Mouse (Mus musculus) left cerebral cortex, postnatal 10 days (tissue): ENCODE data around the gene Rasa1. TPM values are rescaled to one million over a fixed set of nuclear protein-coding genes. Genes with fewer than 3 reads are reported as not detected.

Experiments
- DNase-seq, 2 experiments: peaks; one replicate each; pipeline ENCODE4 v3.0.0; 2021 to 2022; ENCODE audit warnings: low spot score in 2 of 2, mixed read lengths in 1 of 2; ENCODE audit errors: extremely low spot score in 1 of 2
- intact Hi-C: fragments of 180-260 bp; cut with DNase I; formaldehyde crosslinking; loops from one replicate; pipeline ENCODE4 v1.15.1; 2025
- total RNA-seq, 2 experiments: library from RNA; stranded (reverse); gene quantifications; 2 replicates each; pipeline ENCODE4 v1.2.3; 2021

Rasa1 gene
- total RNA-seq, 2 experiments from 2014 or later, result 56.1 to 59.8 TPM

GRCm38 (mm10) chr13:85188903-85189643, 99.9 kb downstream of the Rasa1 start, which contains the start of gene Ccnh:
Gene Ccnh (plus strand): TSS chr13:85189408.
- intact Hi-C loops, result no loop called here

More at GRCm38 (mm10) chr13:85188903-85189643, 99.9 kb downstream of the Rasa1 start, which contains the start of gene Ccnh:
- peak; percentile 90 to 97 for DNase-seq

Other genes with a start within 250 kb of the Rasa1 start
- gene Ccnh, start 99.7 kb downstream of the Rasa1 start, total RNA-seq, result 10 to 100 TPM; 49.3 to 53.6 TPM